Mouse (Mus musculus) spleen, adult 2 months (tissue): ENCODE results near the gene Gm20388.

Experiments used
- CTCF ChIP-seq: fragments of 200-500 bp; IDR thresholded peaks from 2 replicates; pipeline ENCODE4 v1.5.1; 2011; ENCODE audit warnings: mild to moderate bottlenecking, inconsistent platforms; ENCODE audit not compliant: insufficient read depth, insufficient read length, insufficient replicate concordance; ENCODE audit errors: extremely low read depth
- POLR2A ChIP-seq: fragments of 200-500 bp; IDR thresholded peaks from 2 replicates; pipeline ENCODE4 v1.6.1; 2011; ENCODE audit warnings: low read depth, low read length, inconsistent platforms

DNA sequence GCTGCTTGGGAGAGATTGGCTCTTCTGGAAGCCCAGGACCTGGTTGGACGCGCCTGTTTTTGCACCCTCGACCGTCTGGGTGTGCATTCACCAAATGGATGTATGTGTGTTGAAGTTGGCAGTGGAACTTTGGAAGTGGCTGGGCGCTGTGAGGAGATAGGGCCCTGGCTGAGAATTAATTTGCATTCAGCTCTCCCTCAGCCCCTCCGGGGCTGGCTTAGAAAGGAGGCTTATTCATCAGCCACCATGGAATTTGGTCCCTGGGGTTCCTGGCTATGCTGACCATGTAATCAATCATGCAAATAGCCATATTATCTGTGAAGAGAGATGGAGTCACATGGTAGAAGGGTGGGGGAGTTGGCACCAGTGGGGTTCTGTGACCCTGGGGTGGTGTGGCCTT is 1102.7 kb downstream of the Gm20388 start:
- TF ChIP-seq CTCF, result no peak
- no peak for TF ChIP-seq POLR2A
